Mouse (Mus musculus): Measurements from ENCODE around the gene Sec24d. TPM values are rescaled to one million over a fixed set of nuclear protein-coding genes. Genes with fewer than 3 reads are reported as not detected.

Sec24d gene
- polyA plus RNA-seq, 1 experiment from 2014 or later, result 33.0 TPM

DNA sequence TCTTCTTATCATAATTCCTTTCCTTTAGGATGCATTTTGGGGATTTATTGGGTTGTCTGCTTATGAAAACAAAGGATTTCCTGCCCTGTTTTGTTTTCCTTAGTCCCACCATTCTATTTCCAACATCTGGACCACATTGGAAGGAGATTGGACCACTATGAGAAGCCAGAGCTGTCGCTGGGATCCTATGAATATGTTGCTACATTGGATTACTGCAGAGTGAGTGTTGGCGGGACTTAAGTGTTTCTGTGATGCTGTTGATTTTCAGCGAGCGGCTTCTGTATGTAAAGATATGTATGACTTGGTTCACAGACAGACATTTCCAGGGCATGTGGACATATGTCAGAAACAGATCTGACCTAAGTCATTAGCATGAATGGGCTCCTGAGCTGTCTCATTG, 63.0 kb downstream of the Sec24d start:
- Histone ChIP-seq H3K4me3 (no peak overlapping the region), H3K4me1 (no peaks in the 10 kb centered on the region), H3K9ac (no peak overlapping the region), H3K36me3 (no peaks in the 10 kb centered on the region), H3K27ac (no peak overlapping the region), H3K9me3 (replicated peaks) (no peaks in the 10 kb centered on the region), H3K4me2 (replicated peaks) (no peak overlapping the region), H3K27me3 (no peaks in the 10 kb centered on the region)
- WGBS, result 82% methylated on average over 4 of the region's 4 CpGs
- no peak for ATAC-seq (ENCODE audit: low FRiP score)

GRCm38 (mm10) chr3:123332330-123333054, 65.2 kb downstream of the Sec24d start:
- no peak overlapping the region for H3K27ac ChIP-seq
- no peaks in the 10 kb centered on the region for H3K27me3 ChIP-seq
- H3K9ac ChIP-seq, result no peak overlapping the region
- peaks cover 2% of the 10 kb centered on the region; the same call in 1 of the 2 replicates for H3K4me1 ChIP-seq
- WGBS, result 88% methylated on average over 2 of the region's 2 CpGs
- no peak overlapping the region for H3K4me3 ChIP-seq
- no peak for ATAC-seq (ENCODE audit: low FRiP score)
- no peaks in the 10 kb centered on the region for H3K36me3 ChIP-seq
- no peaks in the 10 kb centered on the region for H3K9me3 ChIP-seq (replicated peaks)
- H3K4me2 ChIP-seq (replicated peaks), result no peak overlapping the region

- WGBS, result 61% methylated on average over 4 of the region's 4 CpGs
- Histone ChIP-seq H3K4me1 (peaks cover 2% of the 10 kb centered on the region; the same call in 1 of the 2 replicates), H3K27me3 (no peaks in the 10 kb centered on the region), H3K27ac (no peak overlapping the region), H3K9me3 (replicated peaks) (no peaks in the 10 kb centered on the region), H3K4me2 (replicated peaks) (no peak overlapping the region), H3K9ac (no peak overlapping the region), H3K4me3 (no peak overlapping the region), H3K36me3 (no peaks in the 10 kb centered on the region)
- no peak for ATAC-seq (ENCODE audit: low FRiP score)
Observed at GRCm38 (mm10) chr3:123333055-123333424, 65.8 kb downstream of the Sec24d start.

DNA sequence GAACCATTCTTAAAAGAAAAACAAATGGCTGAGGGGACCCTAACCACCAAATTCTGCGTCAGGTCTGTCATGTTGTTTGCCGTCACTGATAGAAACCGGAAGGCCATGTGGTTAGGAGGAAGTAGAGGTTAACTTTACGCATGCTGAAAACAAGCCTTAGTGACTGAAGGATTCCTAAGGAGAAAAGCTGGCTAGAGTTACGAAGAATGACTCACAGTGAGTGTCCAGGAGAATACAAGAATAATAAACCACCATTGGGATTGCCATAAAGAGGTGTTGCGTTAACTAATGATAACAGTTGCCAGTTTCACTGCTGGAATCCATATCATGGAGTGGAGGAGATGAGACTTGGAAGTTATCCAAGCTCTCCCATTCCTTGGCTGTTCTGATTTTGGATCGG, 67.7 kb downstream of the Sec24d start:
- Histone ChIP-seq H3K9me3 (replicated peaks) (no peaks in the 10 kb centered on the region), H3K27ac (no peak overlapping the region), H3K9ac (no peak overlapping the region), H3K4me3 (no peak overlapping the region), H3K36me3 (no peaks in the 10 kb centered on the region), H3K4me2 (replicated peaks) (no peak overlapping the region), H3K4me1 (peaks cover 2% of the 10 kb centered on the region; the same call in 1 of the 2 replicates), H3K27me3 (no peaks in the 10 kb centered on the region)
- ATAC-seq (ENCODE audit: low FRiP score), result no peak
- WGBS, result 73% methylated on average over 7 of the region's 7 CpGs

DNA sequence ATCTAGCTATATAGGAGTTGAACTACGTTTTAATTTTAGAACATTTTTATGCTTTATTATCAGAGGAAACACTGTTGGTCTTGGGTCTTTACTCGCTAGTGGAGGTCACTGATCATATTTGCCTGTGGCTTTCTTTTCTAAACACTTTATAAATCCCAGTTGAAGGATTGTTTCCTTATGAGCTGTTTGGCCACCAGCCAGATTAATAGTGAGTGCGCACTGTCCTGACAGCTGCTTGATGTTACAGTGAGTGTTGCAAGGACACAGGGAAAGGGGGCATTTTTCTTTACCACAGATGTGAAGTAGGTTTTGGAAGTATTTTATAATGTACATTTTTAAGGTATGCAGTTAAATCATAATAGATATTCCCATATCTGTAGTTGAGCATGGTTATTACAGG, 68.2 kb downstream of the Sec24d start:
- Histone ChIP-seq H3K9me3 (replicated peaks) (no peaks in the 10 kb centered on the region), H3K4me3 (no peak overlapping the region), H3K9ac (no peak overlapping the region), H3K4me2 (replicated peaks) (no peak overlapping the region), H3K27me3 (no peaks in the 10 kb centered on the region), H3K4me1 (peaks cover 2% of the 10 kb centered on the region; the same call in 1 of the 2 replicates), H3K36me3 (no peaks in the 10 kb centered on the region), H3K27ac (no peak overlapping the region)
- no peak for ATAC-seq (ENCODE audit: low FRiP score)
- WGBS, result 73% methylated on average over 3 of the region's 3 CpGs

DNA sequence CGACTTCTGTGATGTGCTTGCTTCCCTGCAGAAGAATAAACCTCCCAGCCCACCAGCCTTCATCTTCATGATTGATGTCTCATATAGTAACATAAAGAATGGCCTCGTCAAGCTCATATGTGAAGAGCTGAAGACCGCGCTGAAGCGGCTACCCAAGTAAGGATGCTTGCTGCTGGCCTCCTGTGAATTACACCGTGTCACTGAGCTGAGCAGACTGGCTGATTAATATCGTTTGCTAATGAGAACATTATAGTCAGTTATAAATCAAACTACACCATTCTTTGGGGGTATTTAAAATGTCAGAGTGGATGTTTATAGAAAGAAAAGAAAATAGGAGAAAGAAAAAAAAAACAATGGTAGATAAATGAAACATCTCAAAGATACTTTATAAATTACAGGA, 69.2 kb downstream of the Sec24d start:
- no peak for ATAC-seq (ENCODE audit: low FRiP score)

GRCm38 (mm10) chr3:123336951-123337350, 69.7 kb downstream of the Sec24d start:
- Histone ChIP-seq H3K4me1 (peaks cover 2% of the 10 kb centered on the region; the same call in 1 of the 2 replicates), H3K36me3 (no peaks in the 10 kb centered on the region), H3K27ac (no peak overlapping the region), H3K4me2 (replicated peaks) (no peak overlapping the region), H3K27me3 (no peaks in the 10 kb centered on the region), H3K9me3 (replicated peaks) (no peaks in the 10 kb centered on the region), H3K4me3 (no peak overlapping the region), H3K9ac (no peak overlapping the region)
- no peak for ATAC-seq (ENCODE audit: low FRiP score)
- whole genome bisulfite sequencing, result 76% methylated on average over 5 of the region's 5 CpGs

More for the DNA sequence above, 69.2 kb downstream of the Sec24d start:
- WGBS, result 61% methylated on average over 7 of the region's 7 CpGs
- Histone ChIP-seq H3K27me3 (no peaks in the 10 kb centered on the region), H3K9me3 (replicated peaks) (no peaks in the 10 kb centered on the region), H3K36me3 (no peaks in the 10 kb centered on the region), H3K4me2 (replicated peaks) (no peak overlapping the region), H3K4me1 (peaks cover 2% of the 10 kb centered on the region; the same call in 1 of the 2 replicates), H3K9ac (no peak overlapping the region), H3K4me3 (no peak overlapping the region), H3K27ac (no peak overlapping the region)

DNA sequence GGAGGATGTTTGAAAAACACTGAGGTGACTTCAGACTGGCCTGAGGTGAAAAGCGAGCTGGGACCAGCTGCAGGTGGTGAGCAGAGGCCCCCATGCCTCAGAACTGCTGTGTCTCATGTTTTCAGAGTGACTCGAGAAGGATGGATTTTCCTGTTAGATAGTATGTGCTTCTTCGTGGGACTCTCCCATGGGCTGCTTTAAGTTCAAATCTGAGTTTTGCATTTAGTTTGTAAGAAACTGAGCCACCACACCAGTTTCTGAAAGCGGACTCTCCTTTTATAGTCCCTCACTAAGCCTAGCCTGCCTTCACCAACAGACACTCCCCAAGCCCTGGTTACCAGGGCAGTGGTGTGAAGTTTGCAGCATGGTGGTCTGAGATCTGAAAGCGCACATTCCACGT, 70.6 kb downstream of the Sec24d start:
- Histone ChIP-seq H3K9ac (no peak overlapping the region), H3K4me2 (replicated peaks) (no peak overlapping the region), H3K27me3 (no peaks in the 10 kb centered on the region), H3K4me1 (peaks cover 2% of the 10 kb centered on the region; the same call in 1 of the 2 replicates), H3K9me3 (replicated peaks) (no peaks in the 10 kb centered on the region), H3K4me3 (no peak overlapping the region), H3K27ac (no peak overlapping the region), H3K36me3 (no peaks in the 10 kb centered on the region)
- WGBS, result 68% methylated on average over 6 of the region's 6 CpGs
- no peak for ATAC-seq (ENCODE audit: low FRiP score)

DNA sequence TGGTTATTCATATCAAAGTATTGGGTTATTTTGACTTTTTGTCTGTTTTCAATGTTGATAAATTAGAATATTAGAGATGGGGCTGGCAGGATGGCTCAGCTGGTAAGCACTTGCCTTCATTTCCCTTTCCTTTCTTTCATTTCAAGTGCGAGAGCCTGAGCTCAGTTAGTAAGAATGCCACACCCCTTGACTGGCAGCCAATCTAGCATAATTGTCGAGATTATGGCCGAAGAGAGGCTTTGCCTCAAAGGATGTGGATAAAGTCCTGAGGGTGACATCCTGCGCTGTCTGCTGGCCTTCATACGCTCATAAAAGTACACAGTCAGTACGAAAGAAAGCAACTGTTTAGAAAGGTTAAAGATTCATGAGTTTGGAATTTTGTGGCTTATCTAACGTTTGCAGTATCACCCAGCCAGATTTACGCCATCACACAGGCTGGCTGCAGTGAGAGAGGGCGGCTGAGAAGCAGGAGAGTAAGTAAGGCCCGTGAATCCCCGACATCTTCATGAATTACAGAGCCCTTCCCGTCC, 71.5 kb downstream of the Sec24d start:
- Histone ChIP-seq H3K36me3 (no peaks in the 10 kb centered on the region), H3K4me1 (peaks cover 2% of the 10 kb centered on the region; the same call in 1 of the 2 replicates), H3K27me3 (no peaks in the 10 kb centered on the region), H3K9me3 (replicated peaks) (no peaks in the 10 kb centered on the region), H3K4me3 (no peak overlapping the region), H3K9ac (no peak overlapping the region), H3K27ac (no peak overlapping the region), H3K4me2 (replicated peaks) (no peak overlapping the region)
- no peak for ATAC-seq (ENCODE audit: low FRiP score)
- 84% methylated on average over 12 of the region's 12 CpGs for WGBS

GRCm38 (mm10) chr3:123341049-123341448, 73.8 kb downstream of the Sec24d start:
- H3K9me3 ChIP-seq (replicated peaks), result no peaks in the 10 kb centered on the region
- WGBS, result 89% methylated on average over 2 of the region's 2 CpGs
- no peak for ATAC-seq (ENCODE audit: low FRiP score)
- no peak overlapping the region for H3K27ac ChIP-seq
- no peak overlapping the region for H3K4me3 ChIP-seq
- H3K27me3 ChIP-seq, result no peaks in the 10 kb centered on the region
- H3K4me1 ChIP-seq, result peaks cover 2% of the 10 kb centered on the region; the same call in 1 of the 2 replicates
- no peak overlapping the region for H3K9ac ChIP-seq
- H3K36me3 ChIP-seq, result no peaks in the 10 kb centered on the region
- no peak overlapping the region for H3K4me2 ChIP-seq (replicated peaks)

GRCm38 (mm10) chr3:123343690-123344089, 76.4 kb downstream of the Sec24d start:
- no peak for ATAC-seq (ENCODE audit: low FRiP score)
- H3K9ac ChIP-seq, result no peak overlapping the region
- 87% methylated on average over 6 of the region's 6 CpGs for WGBS

GRCm38 (mm10) chr3:123348080-123348802, 81.0 kb downstream of the Sec24d start:
- no peak for ATAC-seq (ENCODE audit: low FRiP score)
- no peaks in the 10 kb centered on the region for H3K9me3 ChIP-seq (replicated peaks)
- WGBS, result 93% methylated on average over 12 of the region's 12 CpGs
- H3K27ac ChIP-seq, result no peak overlapping the region
- no peaks in the 10 kb centered on the region for H3K4me1 ChIP-seq
- H3K4me2 ChIP-seq (replicated peaks), result no peak overlapping the region
- H3K9ac ChIP-seq, result no peak overlapping the region
- H3K27me3 ChIP-seq, result no peaks in the 10 kb centered on the region
- H3K36me3 ChIP-seq, result no peaks in the 10 kb centered on the region
- H3K4me3 ChIP-seq, result no peak overlapping the region

More at GRCm38 (mm10) chr3:123343690-123344089, 76.4 kb downstream of the Sec24d start:
- Histone ChIP-seq H3K36me3 (no peaks in the 10 kb centered on the region), H3K4me1 (no peaks in the 10 kb centered on the region), H3K4me3 (no peak overlapping the region), H3K4me2 (replicated peaks) (no peak overlapping the region), H3K9me3 (replicated peaks) (no peaks in the 10 kb centered on the region), H3K27me3 (no peaks in the 10 kb centered on the region), H3K27ac (no peak overlapping the region)
